Mouse (Mus musculus) MEL (cell line): ENCODE data around the gene Sorbs2. TPM values are rescaled to one million over a fixed set of nuclear protein-coding genes. Genes with fewer than 3 reads are reported as not detected.

Source experiments
- DNase-seq: peaks from one replicate; pipeline ENCODE4 v3.0.0; 2011; ENCODE audit warnings: low read depth, low spot score
- H3K27ac ChIP-seq: 2 replicates; pipeline ENCODE4 v1.5.1; 2012; ENCODE audit warnings: low read depth, mild to moderate bottlenecking, control low read depth, low read length, moderate library complexity; ENCODE audit not compliant: control insufficient read depth
- H3K27me3 ChIP-seq, 2 experiments: fragments of 150-350 bp in 1 of 2; sonication (generic) in 1 of 2; 2 replicates each; pipeline ENCODE4 v1.6.1; 2012; ENCODE audit warnings: low read length in 2 of 2, mild to moderate bottlenecking in 2 of 2, improper control_type of control experiment in 1 of 2, moderate library complexity in 1 of 2; ENCODE audit not compliant: insufficient read depth in 2 of 2, control insufficient read depth in 1 of 2
- H3K36me3 ChIP-seq, 2 experiments: 2 replicates each; pipeline ENCODE4 v1.6.1; 2012 to 2014; ENCODE audit warnings: low read length in 2 of 2, improper control_type of control experiment in 1 of 2, inconsistent platforms in 1 of 2, mild to moderate bottlenecking in 1 of 2; ENCODE audit not compliant: insufficient read depth in 2 of 2, control insufficient read depth in 1 of 2
- H3K4me1 ChIP-seq, 2 experiments: fragments of 150-350 bp in 1 of 2; sonication (generic) in 1 of 2; 2 replicates each; pipeline ENCODE4 v1.6.1; 2012; ENCODE audit warnings: low read length in 2 of 2, improper control_type of control experiment in 1 of 2, mild to moderate bottlenecking in 1 of 2; ENCODE audit not compliant: insufficient read depth in 2 of 2, control insufficient read depth in 1 of 2
- H3K4me3 ChIP-seq, 2 experiments: fragments of 150-350 bp in 1 of 2; sonication (generic) in 1 of 2; 2 replicates each; pipeline ENCODE4 v1.5.1; 2012; ENCODE audit warnings: low read depth in 2 of 2, low read length in 2 of 2, mild to moderate bottlenecking in 2 of 2, moderate library complexity in 2 of 2, control low read depth in 1 of 2, improper control_type of control experiment in 1 of 2; ENCODE audit not compliant: control insufficient read depth in 1 of 2, insufficient read depth in 1 of 2
- H3K79me2 ChIP-seq: 2 replicates; pipeline ENCODE4 v1.6.1; 2012; ENCODE audit warnings: mild to moderate bottlenecking, low read length, moderate library complexity; ENCODE audit not compliant: control insufficient read depth, poor library complexity, insufficient read depth
- H3K9ac ChIP-seq: 2 replicates; pipeline ENCODE4 v1.6.1; 2012; ENCODE audit warnings: low read depth, mild to moderate bottlenecking, control low read depth, low read length, moderate library complexity; ENCODE audit not compliant: control insufficient read depth, poor library complexity, severe bottlenecking
- H3K9me3 ChIP-seq: fragments of 150-350 bp; sonication (generic); replicated peaks from 2 replicates; pipeline ENCODE4 v1.6.1; 2012; ENCODE audit warnings: mild to moderate bottlenecking, low read length, improper control_type of control experiment, moderate library complexity; ENCODE audit not compliant: insufficient read depth
- CHD2 ChIP-seq: IDR thresholded peaks from 2 replicates; pipeline ENCODE4 v1.6.1; 2011; ENCODE audit warnings: low read length, improper control_type of control experiment
- CTCF ChIP-seq, 3 experiments: IDR thresholded peaks in 2 of 3; conservative IDR thresholded peaks in 1 of 3; 2 replicates each; pipeline ENCODE4 v1.5.1; 2011 to 2012; ENCODE audit warnings: low read length in 3 of 3, low read depth in 2 of 3, mild to moderate bottlenecking in 2 of 3, improper control_type of control experiment in 1 of 3, inconsistent platforms in 1 of 3, mixed read lengths in 1 of 3, moderate library complexity in 1 of 3; ENCODE audit not compliant: control insufficient read depth in 1 of 3, insufficient read depth in 1 of 3, poor library complexity in 1 of 3, severe bottlenecking in 1 of 3
- ELF1 ChIP-seq: IDR thresholded peaks from 2 replicates; pipeline ENCODE4 v1.6.1; 2014; ENCODE audit warnings: low read depth, mild to moderate bottlenecking, inconsistent platforms, low read length, improper control_type of control experiment, moderate library complexity
- EP300 ChIP-seq, 2 experiments: IDR thresholded peaks; 2 replicates each; pipeline ENCODE4 v1.6.1; 2011; ENCODE audit warnings: improper control_type of control experiment in 2 of 2, low read length in 2 of 2, low read depth in 1 of 2, mild to moderate bottlenecking in 1 of 2
- HCFC1 ChIP-seq: IDR thresholded peaks from 2 replicates; pipeline ENCODE4 v1.6.1; 2012; ENCODE audit warnings: low read depth, mild to moderate bottlenecking, inconsistent platforms, low read length, improper control_type of control experiment, moderate library complexity
- MAFK ChIP-seq: IDR thresholded peaks from 2 replicates; pipeline ENCODE4 v1.6.1; 2011; ENCODE audit warnings: low read depth, mild to moderate bottlenecking, low read length, improper control_type of control experiment, borderline replicate concordance
- MAX ChIP-seq: IDR thresholded peaks from 2 replicates; pipeline ENCODE4 v1.6.1; 2011; ENCODE audit warnings: low read length, improper control_type of control experiment
- MAZ ChIP-seq: IDR thresholded peaks from 2 replicates; pipeline ENCODE4 v1.6.1; 2012; ENCODE audit warnings: low read depth, mild to moderate bottlenecking, inconsistent platforms, low read length, improper control_type of control experiment
- MXI1 ChIP-seq: IDR thresholded peaks from 2 replicates; pipeline ENCODE4 v1.6.1; 2011; ENCODE audit warnings: mild to moderate bottlenecking, low read depth, low read length, improper control_type of control experiment
- MYB ChIP-seq: IDR thresholded peaks from 2 replicates; pipeline ENCODE4 v1.6.1; 2011; ENCODE audit warnings: mild to moderate bottlenecking, low read depth, low read length, improper control_type of control experiment
- MYC ChIP-seq: IDR thresholded peaks from 2 replicates; pipeline ENCODE4 v1.6.1; 2011; ENCODE audit warnings: low read depth, mild to moderate bottlenecking, low read length, improper control_type of control experiment, moderate library complexity
- POLR2AphosphoS2 ChIP-seq: IDR thresholded peaks from 2 replicates; pipeline ENCODE4 v1.6.1; 2011; ENCODE audit warnings: low read length, improper control_type of control experiment
- POLR2AphosphoS5 ChIP-seq: IDR thresholded peaks from 2 replicates; pipeline ENCODE4 v1.6.1; 2012; ENCODE audit warnings: low read depth, borderline replicate concordance, mild to moderate bottlenecking, inconsistent platforms, low read length, moderate library complexity, mixed read lengths
- RAD21 ChIP-seq: IDR thresholded peaks from 2 replicates; pipeline ENCODE4 v1.6.1; 2011; ENCODE audit warnings: mild to moderate bottlenecking, low read depth, low read length, improper control_type of control experiment
- RCOR1 ChIP-seq: IDR thresholded peaks from 2 replicates; pipeline ENCODE4 v1.6.1; 2012; ENCODE audit warnings: low read depth, mild to moderate bottlenecking, inconsistent platforms, low read length, improper control_type of control experiment
- SIN3A ChIP-seq: IDR thresholded peaks from 2 replicates; pipeline ENCODE4 v1.6.1; 2012; ENCODE audit warnings: low read length, improper control_type of control experiment, inconsistent platforms
- SMC3 ChIP-seq: IDR thresholded peaks from 2 replicates; pipeline ENCODE4 v1.6.1; 2011; ENCODE audit warnings: low read depth, low read length, improper control_type of control experiment
- TAL1 ChIP-seq: IDR thresholded peaks from 2 replicates; pipeline ENCODE4 v1.6.1; 2012; ENCODE audit warnings: mild to moderate bottlenecking, inconsistent platforms, low read length, moderate library complexity, mixed read lengths
- TCF12 ChIP-seq: IDR thresholded peaks from 2 replicates; pipeline ENCODE4 v1.6.1; 2014; ENCODE audit warnings: low read depth, mild to moderate bottlenecking, inconsistent platforms, low read length, improper control_type of control experiment, moderate library complexity
- UBTF ChIP-seq: IDR thresholded peaks from 2 replicates; pipeline ENCODE4 v1.6.1; 2012; ENCODE audit warnings: low read depth, mild to moderate bottlenecking, inconsistent platforms, low read length, improper control_type of control experiment, moderate library complexity, borderline replicate concordance; ENCODE audit not compliant: insufficient read depth
- USF1 ChIP-seq: IDR thresholded peaks from 2 replicates; pipeline ENCODE4 v1.6.1; 2014; ENCODE audit warnings: low read depth, mild to moderate bottlenecking, inconsistent platforms, low read length, improper control_type of control experiment, moderate library complexity
- USF2 ChIP-seq, 2 experiments: IDR thresholded peaks; 2 replicates each; pipeline ENCODE4 v1.6.1; 2011 to 2012; ENCODE audit warnings: improper control_type of control experiment in 2 of 2, low read length in 2 of 2, borderline replicate concordance in 1 of 2, inconsistent platforms in 1 of 2, low read depth in 1 of 2, mild to moderate bottlenecking in 1 of 2; ENCODE audit not compliant: insufficient read depth in 1 of 2
- ZKSCAN1 ChIP-seq: IDR thresholded peaks from 2 replicates; pipeline ENCODE4 v1.6.1; 2012; ENCODE audit warnings: low read depth, mild to moderate bottlenecking, inconsistent platforms, low read length, improper control_type of control experiment, moderate library complexity
- ZMIZ1 ChIP-seq: IDR thresholded peaks from 2 replicates; pipeline ENCODE4 v1.6.1; 2012; ENCODE audit warnings: low read depth, mild to moderate bottlenecking, inconsistent platforms, low read length, improper control_type of control experiment, moderate library complexity
- ZNF384 ChIP-seq: IDR thresholded peaks from 2 replicates; pipeline ENCODE4 v1.6.1; 2012; ENCODE audit warnings: low read depth, mild to moderate bottlenecking, inconsistent platforms, low read length, improper control_type of control experiment
- polyA plus RNA-seq, 2 experiments: library from polyadenylated mRNA; stranded (reverse) in 1 of 2; unstranded in 1 of 2; fragments of >175 nt in 1 of 2; fragments of >200 nt in 1 of 2; gene quantifications; 2 replicates each; pipeline versions ENCODE4 v1.2.1 to v1.2.4; 2012; ENCODE audit warnings: low replicate concordance in 2 of 2, low read depth in 1 of 2; ENCODE audit not compliant: insufficient read length in 2 of 2, insufficient read depth in 1 of 2, missing spikeins in 1 of 2
- total RNA-seq: library from RNA; depleted of rRNA; stranded (reverse); fragments of 300-350 nt; gene quantifications from 2 replicates; pipeline ENCODE4 v1.2.3, GENCODE M21; 2012

Gene Sorbs2
- total and polyA plus RNA-seq, 3 experiments: not detected

GRCm38 (mm10) chr8:45734071-45734470 lies 226.5 kb downstream of the Sorbs2 start:
- Histone ChIP-seq H3K9me3 (no peaks in the 10 kb centered on the region), H3K4me3 (no peak overlapping the region), H3K27ac (no peak overlapping the region), H3K27me3 (no peaks in the 10 kb centered on the region), H3K36me3 (no peaks in the 10 kb centered on the region), H3K4me1 (no peaks in the 10 kb centered on the region), H3K79me2 (no peaks in the 10 kb centered on the region), H3K9ac (no peak overlapping the region)
- TF ChIP-seq POLR2AphosphoS2: no peak
- TF ChIP-seq MAFK: no peak
- TF ChIP-seq MXI1: no peak
- no peak for TF ChIP-seq CTCF (IDR thresholded peaks at IDR 0.05 in 2 of 3, conservative IDR thresholded peaks at IDR 0.05 in 1 of 3; ENCODE audit: control insufficient read depth in 1 of 3, insufficient read depth in 1 of 3, low read depth in 2 of 3, low read length in 3 of 3, poor library complexity in 1 of 3, severe bottlenecking in 1 of 3)
- no peak for TF ChIP-seq POLR2AphosphoS5
- no peak for TF ChIP-seq MYB
- no peak for TF ChIP-seq USF1
- TF ChIP-seq ZMIZ1: no peak
- TF ChIP-seq CHD2: no peak
- TF ChIP-seq MYC: no peak
- no peak for TF ChIP-seq RCOR1
- TF ChIP-seq MAZ: no peak
- no peak for TF ChIP-seq ELF1
- TF ChIP-seq UBTF: no peak
- no peak for TF ChIP-seq SIN3A
- TF ChIP-seq EP300 (IDR thresholded peaks at IDR 0.05; ENCODE audit: low read depth in 1 of 2, low read length in 2 of 2): no peak
- no peak for TF ChIP-seq RAD21
- no peak for TF ChIP-seq MAX
- TF ChIP-seq ZNF384: no peak
- no peak for TF ChIP-seq SMC3
- DNase-seq: no peak

DNA sequence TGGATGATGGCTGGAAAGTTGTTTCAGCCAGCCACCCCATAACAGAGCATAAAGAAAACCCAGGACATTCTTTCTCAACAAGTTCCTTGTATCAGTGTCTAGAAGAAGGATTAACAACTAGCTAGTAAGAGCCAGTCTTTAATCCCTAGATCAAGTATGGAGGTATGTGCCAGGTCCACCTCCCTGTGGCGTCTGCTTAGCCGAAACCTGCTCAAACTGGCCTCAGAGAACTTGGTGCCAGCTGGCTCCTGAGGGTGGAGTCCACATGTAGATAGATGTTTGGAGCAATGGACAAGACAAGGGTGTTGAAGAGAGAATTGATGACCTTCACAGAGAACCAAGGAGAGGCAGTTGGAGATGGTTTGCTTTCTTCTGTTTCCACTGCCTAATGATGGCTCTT lies 229.7 kb downstream of the Sorbs2 start:
- DNase-seq: no peak
- TF ChIP-seq RAD21 (no peak), HCFC1 (no peak), TCF12 (no peak), TAL1 (no peak), MAX (no peak), UBTF (no peak), USF2 (IDR thresholded peaks at IDR 0.05; ENCODE audit: borderline replicate concordance in 1 of 2, insufficient read depth in 1 of 2, low read depth in 1 of 2, low read length in 2 of 2) (no peak), ZKSCAN1 (no peak)
- Histone ChIP-seq H3K36me3 (no peaks in the 10 kb centered on the region), H3K4me3 (no peak overlapping the region), H3K79me2 (no peaks in the 10 kb centered on the region), H3K27me3 (no peaks in the 10 kb centered on the region), H3K27ac (no peak overlapping the region), H3K4me1 (no peaks in the 10 kb centered on the region), H3K9ac (no peak overlapping the region), H3K9me3 (no peaks in the 10 kb centered on the region)
